Mouse (Mus musculus) limb, embryonic 12.5 days (tissue): ENCODE measurements around the gene Map4k4. TPM values are rescaled to one million over a fixed set of nuclear protein-coding genes. Genes with fewer than 3 reads are reported as not detected.

Source experiments
- ATAC-seq: fragments of 200-750 bp; cut with Nextera tagmentation; 2 replicates; pipeline ENCODE4 v1.8.0; 2017; ENCODE audit warnings: low read depth, moderate TSS enrichment; ENCODE audit not compliant: insufficient number of reproducible peaks, insufficient read depth, low FRiP score, low TSS enrichment
- H3K27ac ChIP-seq: fragments of 300-500 bp; sonication (generic); 2 replicates; pipeline ENCODE4 v1.5.1; 2016; ENCODE audit warnings: mild to moderate bottlenecking, moderate library complexity
- H3K27me3 ChIP-seq: fragments of 300-500 bp; sonication (generic); 2 replicates; pipeline ENCODE4 v1.6.1; 2016; ENCODE audit warnings: mild to moderate bottlenecking, moderate library complexity
- H3K36me3 ChIP-seq: fragments of 300-500 bp; sonication (generic); 2 replicates; pipeline ENCODE4 v1.6.1; 2016; ENCODE audit warnings: mild to moderate bottlenecking, moderate library complexity
- H3K4me1 ChIP-seq: fragments of 300-500 bp; sonication (generic); replicated peaks from 2 replicates; pipeline ENCODE4 v1.6.1; 2016
- H3K4me2 ChIP-seq: fragments of 300-500 bp; sonication (generic); 2 replicates; pipeline ENCODE4 v1.6.1; 2016; ENCODE audit warnings: mild to moderate bottlenecking, moderate library complexity
- H3K4me3 ChIP-seq: fragments of 300-500 bp; sonication (generic); replicated peaks from 2 replicates; pipeline ENCODE4 v1.5.1; 2016; ENCODE audit warnings: mild to moderate bottlenecking
- H3K9ac ChIP-seq: fragments of 300-500 bp; sonication (generic); replicated peaks from 2 replicates; pipeline ENCODE4 v1.6.1; 2016; ENCODE audit warnings: mild to moderate bottlenecking, moderate library complexity
- H3K9me3 ChIP-seq: fragments of 300-500 bp; sonication (generic); 2 replicates; pipeline ENCODE4 v1.6.1; 2016; ENCODE audit warnings: mild to moderate bottlenecking, moderate library complexity
- WGBS: fragments of 180-500 bp; shearing (Covaris S2); methylation state at CpG from one replicate; pipeline ENCODE4 v1.1.7; 2016; 5-methylcytosine and 5-hydroxymethylcytosine counted together
- polyA plus RNA-seq: library from polyadenylated mRNA; unstranded; fragments of >200 nt; fragmentation: Nextera tagmentation; extraction: Ambion mirVana; gene quantifications from 2 replicates; pipeline ENCODE4 v1.2.1, GENCODE M21; 2016

Gene Map4k4
- polyA plus RNA-seq, 1 experiment from 2014 or later = 62.6 TPM

- WGBS = 55% methylated on average over 3 of the region's 3 CpGs
- no peak for ATAC-seq
- no peaks in the 10 kb centered on the region for H3K27me3 ChIP-seq
- H3K27ac ChIP-seq = no peak overlapping the region
- no peak overlapping the region for H3K4me2 ChIP-seq
- H3K4me1 ChIP-seq = no peaks in the 10 kb centered on the region; the same call in 1 of the 2 replicates
- H3K9me3 ChIP-seq = no peaks in the 10 kb centered on the region
- H3K4me3 ChIP-seq = no peak overlapping the region
- no peaks in the 10 kb centered on the region for H3K36me3 ChIP-seq
- no peak overlapping the region for H3K9ac ChIP-seq
These were observed 22.7 kb upstream of the Map4k4 start for GRCm38 (mm10) chr1:39877981-39878380.

DNA sequence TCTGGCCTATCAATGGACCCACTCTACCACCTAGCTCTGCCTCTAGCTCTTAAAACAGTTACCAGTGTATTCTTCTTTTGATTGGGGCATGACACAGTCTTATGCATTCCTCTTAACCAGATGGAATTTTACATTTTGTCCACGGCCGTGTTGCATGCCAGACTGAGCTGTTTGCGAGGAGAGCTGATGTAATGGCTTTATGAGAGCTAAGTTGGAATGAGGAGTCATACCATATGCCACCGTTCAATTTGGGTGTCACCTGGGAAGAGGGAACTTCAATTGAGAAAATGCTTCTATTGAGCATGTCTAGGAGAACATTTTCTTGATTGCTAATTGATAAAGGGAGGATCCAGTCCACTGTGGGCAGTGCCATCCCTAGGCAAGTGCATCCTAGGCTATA, 18.2 kb upstream of the Map4k4 start:
- no peaks in the 10 kb centered on the region for H3K9me3 ChIP-seq
- H3K27me3 ChIP-seq = no peaks in the 10 kb centered on the region
- ATAC-seq = no peak
- H3K9ac ChIP-seq = no peak overlapping the region
- no peaks in the 10 kb centered on the region for H3K36me3 ChIP-seq
- WGBS = 81% methylated on average over 4 of the region's 4 CpGs
- no peaks in the 10 kb centered on the region; the same call in 1 of the 2 replicates for H3K4me1 ChIP-seq
- H3K4me2 ChIP-seq = no peak overlapping the region
- H3K4me3 ChIP-seq = no peak overlapping the region
- H3K27ac ChIP-seq = no peak overlapping the region

- no peak for ATAC-seq
- H3K27ac ChIP-seq = 0 out of 2 replicates have a peak overlapping the region, but pooled peaks have one; percentile 23
These were observed 15.8 kb upstream of the Map4k4 start for GRCm38 (mm10) chr1:39884803-39885515.

DNA sequence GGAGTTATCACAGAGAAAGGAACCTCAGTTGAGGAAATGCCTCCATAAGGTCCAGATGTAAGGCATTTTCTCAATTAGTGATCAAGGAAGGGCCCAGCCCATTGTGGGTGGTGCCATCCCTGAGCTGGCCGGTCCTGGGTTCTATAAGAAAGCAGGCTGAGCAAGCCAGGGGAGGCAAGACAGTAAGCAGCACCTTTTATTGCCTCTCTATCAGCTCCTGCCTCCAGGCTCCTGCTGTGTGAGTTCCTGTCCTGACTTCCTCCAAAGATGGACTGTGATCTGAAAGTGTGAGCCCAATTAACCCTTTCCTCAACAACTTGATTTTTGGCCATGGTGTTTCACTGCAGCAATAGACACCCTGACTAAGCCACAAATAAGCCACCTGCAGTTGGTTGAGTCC, 12.7 kb upstream of the Map4k4 start:
- Histone ChIP-seq H3K36me3 (no peaks in the 10 kb centered on the region), H3K4me2 (no peak overlapping the region), H3K27ac (no peak overlapping the region), H3K27me3 (no peaks in the 10 kb centered on the region), H3K9me3 (no peaks in the 10 kb centered on the region), H3K4me1 (no peaks in the 10 kb centered on the region; the same call in 1 of the 2 replicates), H3K9ac (no peak overlapping the region), H3K4me3 (no peak overlapping the region)
- WGBS = 8% methylated on average over 1 of the region's 1 CpGs
- ATAC-seq = no peak

More at GRCm38 (mm10) chr1:39884803-39885515, 15.8 kb upstream of the Map4k4 start:
- no peak overlapping the region for H3K4me2 ChIP-seq
- no peaks in the 10 kb centered on the region for H3K36me3 ChIP-seq
- no peaks in the 10 kb centered on the region for H3K27me3 ChIP-seq
- no peak overlapping the region for H3K9ac ChIP-seq
- 57% methylated on average over 16 of the region's 16 CpGs for WGBS
- H3K4me3 ChIP-seq = no peak overlapping the region
- no peaks in the 10 kb centered on the region for H3K9me3 ChIP-seq
- no peaks in the 10 kb centered on the region; the same call in 1 of the 2 replicates for H3K4me1 ChIP-seq

- no peak overlapping the region for H3K4me2 ChIP-seq
- no peaks in the 10 kb centered on the region; the same call in 1 of the 2 replicates for H3K4me1 ChIP-seq
- no peak for ATAC-seq
- no peak overlapping the region for H3K27ac ChIP-seq
- no peaks in the 10 kb centered on the region for H3K36me3 ChIP-seq
- H3K9ac ChIP-seq = no peak overlapping the region
- H3K4me3 ChIP-seq = no peak overlapping the region
- H3K27me3 ChIP-seq = no peaks in the 10 kb centered on the region
- no peaks in the 10 kb centered on the region for H3K9me3 ChIP-seq
- WGBS = 91% methylated on average over 8 of the region's 8 CpGs
These were observed 11.3 kb upstream of the Map4k4 start for GRCm38 (mm10) chr1:39889429-39889828.

GRCm38 (mm10) chr1:39889973-39890372, 10.7 kb upstream of the Map4k4 start:
- H3K9me3 ChIP-seq = no peaks in the 10 kb centered on the region
- H3K9ac ChIP-seq = no peak overlapping the region
- no peaks in the 10 kb centered on the region for H3K4me1 ChIP-seq
- H3K4me2 ChIP-seq = no peak overlapping the region
- H3K27ac ChIP-seq = no peak overlapping the region
- H3K27me3 ChIP-seq = no peaks in the 10 kb centered on the region
- 86% methylated on average over 6 of the region's 6 CpGs for WGBS
- no peaks in the 10 kb centered on the region for H3K36me3 ChIP-seq
- no peak for ATAC-seq
- H3K4me3 ChIP-seq = no peak overlapping the region

GRCm38 (mm10) chr1:39893153-39893880, 7.4 kb upstream of the Map4k4 start:
- H3K36me3 ChIP-seq = no peaks in the 10 kb centered on the region
- ATAC-seq = no peak
- WGBS = 92% methylated on average over 11 of the region's 11 CpGs
- no peak overlapping the region for H3K27ac ChIP-seq
- H3K4me1 ChIP-seq = no peaks in the 10 kb centered on the region
- H3K9ac ChIP-seq = no peak overlapping the region
- H3K27me3 ChIP-seq = no peaks in the 10 kb centered on the region
- H3K4me3 ChIP-seq = no peak overlapping the region
- no peak overlapping the region for H3K4me2 ChIP-seq
- H3K9me3 ChIP-seq = no peaks in the 10 kb centered on the region

DNA sequence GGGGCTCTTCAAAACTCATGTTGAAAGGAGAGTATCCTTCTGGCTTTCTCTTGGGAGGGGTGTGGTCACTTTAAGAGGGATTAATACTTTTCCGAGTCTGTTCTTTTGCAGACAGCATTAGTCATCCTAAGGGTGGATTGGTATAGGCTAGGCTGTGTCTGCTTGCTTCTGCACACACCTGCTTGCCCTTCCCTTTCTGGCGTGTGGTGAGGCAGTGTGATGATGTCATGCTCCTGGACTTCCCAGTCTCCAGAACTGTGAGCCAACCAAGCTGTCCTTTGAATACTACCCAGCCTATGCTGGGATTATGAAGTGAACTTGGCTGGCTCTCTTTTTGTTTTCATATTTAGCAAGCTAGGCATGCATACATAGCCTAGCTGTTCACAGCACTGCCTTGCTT, 5.6 kb upstream of the Map4k4 start:
- H3K9me3 ChIP-seq = no peaks in the 10 kb centered on the region
- H3K36me3 ChIP-seq = no peaks in the 10 kb centered on the region
- H3K27ac ChIP-seq = no peak overlapping the region
- ATAC-seq = no peak
- whole genome bisulfite sequencing = 34% methylated on average over 2 of the region's 2 CpGs
- no peak overlapping the region for H3K4me3 ChIP-seq
- no peak overlapping the region for H3K4me2 ChIP-seq
- H3K4me1 ChIP-seq = peaks cover 6% of the 10 kb centered on the region
- no peak overlapping the region for H3K9ac ChIP-seq
- H3K27me3 ChIP-seq = no peaks in the 10 kb centered on the region

DNA sequence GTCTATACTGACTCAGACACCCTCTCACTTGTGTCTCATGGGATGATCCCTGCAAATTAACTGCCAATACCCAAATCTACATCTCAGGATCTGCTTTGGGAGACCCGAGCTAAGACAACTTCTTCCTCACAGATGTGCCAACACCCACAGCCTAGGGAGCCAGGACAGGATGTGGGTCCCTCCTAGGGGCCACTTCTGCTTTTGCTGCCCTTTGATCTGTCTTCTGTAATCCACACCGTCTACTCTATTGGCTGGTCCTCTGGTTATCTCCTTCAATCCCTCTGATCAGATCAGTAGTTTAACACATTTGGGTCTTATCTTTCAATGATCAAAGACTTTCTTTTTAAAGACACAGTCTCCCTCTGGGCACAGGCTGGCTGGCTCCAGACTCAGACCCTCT, 5.2 kb upstream of the Map4k4 start:
- no peak for ATAC-seq
- Histone ChIP-seq H3K27me3 (no peaks in the 10 kb centered on the region), H3K36me3 (no peaks in the 10 kb centered on the region), H3K9ac (no peak overlapping the region), H3K4me1 (peaks cover 6% of the 10 kb centered on the region), H3K27ac (no peak overlapping the region), H3K9me3 (no peaks in the 10 kb centered on the region), H3K4me3 (no peak overlapping the region), H3K4me2 (no peak overlapping the region)
- WGBS = 18% methylated on average over 2 of the region's 2 CpGs

GRCm38 (mm10) chr1:39896581-39896980, 4.1 kb upstream of the Map4k4 start:
- H3K36me3 ChIP-seq = no peaks in the 10 kb centered on the region
- peaks cover 6% of the 10 kb centered on the region for H3K4me1 ChIP-seq
- no peaks in the 10 kb centered on the region for H3K9me3 ChIP-seq
- no peak overlapping the region for H3K4me3 ChIP-seq
- no peak for ATAC-seq
- H3K4me2 ChIP-seq = no peak overlapping the region
- no peak overlapping the region for H3K27ac ChIP-seq
- H3K9ac ChIP-seq = no peak overlapping the region
- 52% methylated on average over 2 of the region's 2 CpGs for WGBS
- H3K27me3 ChIP-seq = no peaks in the 10 kb centered on the region

GRCm38 (mm10) chr1:39898686-39899085, 2.0 kb upstream of the Map4k4 start:
- H3K9ac ChIP-seq = no peak overlapping the region
- no peaks in the 10 kb centered on the region for H3K9me3 ChIP-seq
- H3K4me3 ChIP-seq = no peak overlapping the region
- peaks cover 3% of the 10 kb centered on the region; the same call in 1 of the 2 replicates for H3K36me3 ChIP-seq
- H3K27ac ChIP-seq = no peak overlapping the region
- no peaks in the 10 kb centered on the region for H3K27me3 ChIP-seq
- 79% methylated on average over 4 of the region's 4 CpGs for WGBS
- H3K4me1 ChIP-seq = peaks cover 18% of the 10 kb centered on the region
- no peak for ATAC-seq
- H3K4me2 ChIP-seq = no peak overlapping the region
